Mouse (Mus musculus): ENCODE measurements around the gene Tbx10.

- no peak for TF ChIP-seq CTCF (IDR thresholded peaks at IDR 0.05; ENCODE audit: extremely low read depth, insufficient read length, insufficient replicate concordance, low read depth, low read length)
- no peak for TF ChIP-seq POLR2A (IDR thresholded peaks at IDR 0.05; ENCODE audit: low read depth, low read length)
Measured at GRCm38 (mm10) chr19:3980917-3981316, 11.6 kb upstream of the Tbx10 start.

Measured in small intestine, adult 2 months (tissue).